Mouse (Mus musculus) kidney, postnatal 36 days (tissue): ENCODE data around the gene Gm10647.
"Not testable (repeated sequence)": the region's sequence is repeated elsewhere in the genome, so short reads cannot be mapped to it uniquely, and the experiment has no call there.

Source experiments
- DNase-seq, 2 experiments: peaks; one replicate each; pipeline ENCODE4 v3.0.0; 2021 to 2022; ENCODE audit warnings: mixed read lengths in 2 of 2

The Gm10647 gene

GRCm38 (mm10) chr9:66796739-66797138, at the start of gene Gm10647:
Gene Gm10647 (plus strand): TSS chr9:66797039.
- DNase-seq: no peak

GRCm38 (mm10) chr9:66748390-66748789, 48.4 kb upstream of the Gm10647 start:
- DNase-seq: no peak

- no peak for DNase-seq
Observed at GRCm38 (mm10) chr9:66752849-66753248, 44.0 kb upstream of the Gm10647 start.

- peak; percentile 51 to 55 for DNase-seq
Observed at GRCm38 (mm10) chr9:66760991-66761390, 35.8 kb upstream of the Gm10647 start.

GRCm38 (mm10) chr9:66768721-66769120, 28.1 kb upstream of the Gm10647 start:
- peak; percentile 58 to 67 for DNase-seq

- peak; percentile 82 to 91 for DNase-seq
Observed at GRCm38 (mm10) chr9:66769275-66769674, 27.6 kb upstream of the Gm10647 start.

DNA sequence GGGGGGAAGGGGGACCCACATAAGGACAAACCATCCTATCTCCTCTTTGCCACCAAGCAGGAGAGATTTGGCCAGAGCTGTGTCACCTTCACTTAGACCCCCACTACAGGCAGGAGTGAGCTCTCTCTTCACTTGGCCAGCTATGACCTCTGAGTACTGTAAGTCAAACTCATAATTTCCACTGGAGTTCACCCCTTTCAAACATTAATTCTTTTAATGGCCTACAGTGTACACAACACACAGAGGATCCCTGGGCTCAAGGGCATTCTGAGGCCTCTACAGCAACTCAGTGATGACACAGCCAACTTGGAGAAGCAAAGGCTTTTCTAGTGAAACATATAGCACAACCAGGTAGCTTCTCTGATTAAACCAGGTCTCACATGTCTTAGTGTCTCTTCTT, 26.1 kb upstream of the Gm10647 start:
- peak; percentile 44 to 76 for DNase-seq

DNA sequence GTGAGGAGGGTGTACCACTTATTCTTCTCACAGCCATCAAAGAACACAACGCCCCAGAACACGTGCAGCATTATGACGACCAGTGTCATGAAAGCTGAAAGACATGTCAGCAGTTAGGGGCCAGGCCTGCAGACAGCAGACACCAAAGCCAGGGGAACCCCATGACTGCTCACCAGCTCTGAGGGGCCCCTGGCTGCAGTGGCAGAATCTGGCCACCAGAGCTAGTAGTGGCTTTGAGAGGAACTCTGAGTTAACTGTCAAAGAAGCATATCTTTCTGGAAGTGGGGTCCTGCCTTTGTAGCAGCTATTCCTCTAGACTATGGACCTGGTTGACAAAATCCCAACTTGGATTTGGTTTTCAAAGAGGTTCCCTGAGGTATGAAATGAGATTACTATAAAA, 12.3 kb upstream of the Gm10647 start:
- DNase-seq: peak in 1 of 2 experiments; percentile 36

DNA sequence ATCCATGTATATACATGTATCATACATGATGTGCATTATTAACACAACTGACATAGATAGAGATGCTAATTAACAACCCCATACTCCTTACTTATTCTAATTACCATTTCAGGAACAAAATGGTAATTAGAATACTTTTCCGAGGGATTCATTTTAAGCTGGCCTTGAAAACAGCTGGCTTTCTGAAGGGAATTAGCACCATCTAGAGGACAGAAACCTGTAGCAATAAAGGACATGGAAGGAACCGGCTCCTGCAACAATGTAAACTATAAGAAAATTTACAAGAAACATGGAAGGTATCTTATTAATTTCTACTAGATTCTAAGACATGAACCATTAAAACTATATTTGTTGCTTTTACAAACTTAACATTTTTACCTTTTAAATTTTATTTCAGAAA, 9.0 kb upstream of the Gm10647 start:
- DNase-seq: peak; percentile 23 to 63

DNA sequence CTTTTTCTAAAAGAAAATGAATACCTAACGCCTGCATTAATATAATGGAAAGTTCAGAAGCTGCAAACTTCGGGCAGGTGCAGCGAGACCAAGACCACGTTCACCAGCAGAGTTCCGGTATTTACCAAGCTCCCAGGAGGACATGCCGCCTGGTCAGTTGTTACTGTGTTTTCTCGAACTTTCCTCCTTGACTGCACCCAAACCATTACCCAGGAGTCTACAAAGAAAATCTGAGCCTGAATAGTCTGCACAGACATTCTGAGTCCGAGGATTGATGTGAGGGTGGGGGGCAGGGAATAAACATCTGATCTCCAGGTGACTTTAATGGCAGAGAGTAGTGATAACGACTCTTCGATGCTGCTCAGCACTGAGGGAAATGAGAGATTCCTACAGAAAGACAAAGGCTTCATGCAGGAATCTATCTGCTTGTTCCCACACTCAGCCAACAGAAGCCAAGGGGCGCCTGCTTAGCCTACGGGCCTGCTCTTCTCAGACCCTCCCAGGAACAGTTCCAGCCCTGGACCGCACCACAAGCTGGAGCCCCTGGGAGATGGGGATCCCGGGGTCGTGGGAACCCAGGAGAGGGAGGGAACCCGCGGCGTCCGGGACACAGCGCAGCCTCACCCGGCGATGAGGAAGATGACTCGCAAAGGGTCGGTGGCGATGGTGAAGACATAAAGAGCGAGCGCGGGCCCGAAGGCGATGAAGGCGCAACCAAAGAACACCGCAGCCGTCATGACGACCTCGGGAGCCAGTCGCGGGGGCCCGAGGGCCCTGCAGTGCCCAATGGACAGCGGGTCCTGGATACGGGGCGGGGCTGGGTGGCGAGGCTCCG, 2.0 kb upstream of the Gm10647 start:
- peak in 1 of 2 experiments; percentile 34 for DNase-seq

DNA sequence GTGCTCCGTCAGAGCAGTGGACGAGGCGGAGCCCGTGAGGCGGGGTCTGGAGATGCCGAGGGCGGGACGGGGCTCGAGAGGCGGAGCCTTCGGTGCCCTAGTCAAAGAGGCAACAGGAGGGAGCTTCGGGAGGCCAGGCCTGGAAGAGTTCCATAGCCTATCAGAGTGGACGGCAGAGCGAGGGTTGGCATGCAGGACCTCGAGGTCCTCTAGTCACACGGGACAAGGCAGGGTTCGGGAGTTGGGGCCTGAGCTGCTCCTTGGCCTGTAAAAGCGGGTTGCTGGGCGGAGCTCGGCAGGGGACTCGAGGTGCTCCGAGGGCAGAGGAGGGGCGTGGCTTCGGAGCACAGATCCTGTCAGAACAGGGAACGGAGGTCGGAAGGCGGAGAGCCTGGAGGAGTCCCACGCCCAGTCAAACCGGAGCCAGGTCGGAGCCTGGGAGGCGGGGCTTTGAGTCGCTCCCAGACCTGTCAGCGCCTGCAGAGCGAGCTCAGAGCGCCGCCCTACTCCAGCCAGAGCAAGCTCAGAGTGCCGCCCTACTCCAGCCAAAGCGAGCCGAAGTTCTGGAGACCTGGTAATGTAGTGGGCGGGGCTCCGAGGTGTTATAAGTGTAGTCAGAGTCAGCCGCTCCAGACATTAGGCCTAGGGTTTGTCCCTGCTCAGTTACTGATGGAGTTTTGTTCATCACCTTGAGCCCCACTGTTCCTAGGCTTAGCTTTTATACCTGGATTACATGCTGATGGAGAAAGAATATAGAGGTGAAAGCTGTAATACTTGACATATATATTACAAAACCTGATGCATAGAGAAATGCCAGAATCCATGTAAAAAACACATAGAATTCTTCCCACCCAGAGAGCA, 1.1 kb upstream of the Gm10647 start, which contains the start of gene Aph1b:
Aph1b (minus strand) TSS at position 27 of the 861 bp plus-strand sequence.
- peak; percentile 98 for DNase-seq

DNA sequence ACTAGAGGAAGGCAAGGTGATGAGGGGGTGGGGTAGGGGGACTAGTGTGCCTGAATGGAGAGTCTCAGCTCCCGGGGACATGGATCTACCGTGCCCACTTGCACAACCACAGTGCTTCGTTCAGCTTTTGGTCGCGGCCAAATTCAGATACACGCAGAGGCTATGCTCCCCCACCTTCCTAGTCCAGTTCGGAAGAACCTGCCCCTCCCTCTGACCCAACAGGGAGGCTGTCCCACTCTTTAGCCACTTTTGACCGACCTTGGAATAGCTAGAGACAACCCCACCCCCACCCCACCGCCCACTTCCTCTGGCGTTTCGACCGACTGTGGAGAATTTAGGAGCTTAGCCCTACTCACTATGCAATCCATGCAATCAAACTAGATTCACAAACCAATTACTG, 5.1 kb downstream of the Gm10647 start:
- no peak for DNase-seq

DNA sequence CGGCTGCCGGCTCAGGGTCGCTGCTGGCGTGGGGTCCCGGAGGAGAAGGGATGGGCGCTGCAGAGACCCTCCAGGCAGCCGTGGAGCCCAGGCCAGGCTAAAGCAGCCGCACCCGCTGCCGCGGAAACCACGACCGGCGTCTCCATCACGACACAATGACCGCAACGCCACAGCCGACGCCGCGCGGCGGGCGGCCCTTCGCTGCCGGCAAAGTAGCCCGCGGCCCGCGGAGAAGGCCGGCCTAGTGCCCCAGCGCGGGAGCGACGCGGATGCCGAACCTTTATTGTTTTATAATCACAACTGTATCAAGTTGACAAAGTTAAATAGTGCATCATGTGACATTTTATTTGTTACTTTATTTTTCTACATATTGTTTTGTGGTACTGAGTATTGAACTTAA, 9.1 kb downstream of the Gm10647 start:
- DNase-seq: not testable (repeated sequence)

DNA sequence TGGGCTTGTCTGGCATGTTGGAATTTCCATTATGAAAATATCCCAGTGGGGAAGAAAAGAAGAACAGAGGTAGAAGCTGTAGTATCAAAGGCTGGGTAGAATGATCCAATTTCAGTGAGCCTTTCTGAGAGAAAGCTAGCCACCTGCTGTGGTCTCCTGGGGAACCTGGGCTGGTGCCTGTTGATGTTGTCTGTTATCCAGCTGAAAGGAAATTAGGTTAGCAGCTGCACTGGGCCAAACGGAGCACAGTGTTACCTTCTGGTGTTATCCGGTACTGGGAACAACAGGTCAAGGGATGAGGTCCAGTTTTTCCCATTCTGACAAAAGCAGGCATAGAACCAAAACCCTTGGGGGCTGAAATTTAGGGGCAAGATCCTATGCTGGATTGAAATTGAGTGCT, 16.6 kb downstream of the Gm10647 start:
- DNase-seq: no peak

DNA sequence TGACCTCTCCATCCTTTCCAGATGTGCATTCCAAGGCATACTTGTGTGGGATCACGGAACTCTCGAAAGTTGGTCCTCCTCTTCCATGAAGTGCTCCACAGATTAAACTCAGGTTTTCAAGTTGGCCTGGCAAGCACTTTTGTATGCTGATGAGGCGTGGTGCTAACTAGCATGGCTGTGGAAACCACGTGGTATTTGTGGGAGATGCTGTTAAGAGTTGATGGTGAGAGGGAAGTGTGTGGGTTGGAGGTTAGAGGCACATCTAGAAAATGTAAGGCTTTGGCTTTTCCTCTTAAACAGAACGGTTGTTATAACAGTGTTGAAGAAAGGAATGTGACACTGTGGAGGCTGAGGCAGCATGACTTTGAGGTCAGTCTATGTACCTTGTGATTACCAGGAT, 24.2 kb downstream of the Gm10647 start:
- DNase-seq: no peak

DNA sequence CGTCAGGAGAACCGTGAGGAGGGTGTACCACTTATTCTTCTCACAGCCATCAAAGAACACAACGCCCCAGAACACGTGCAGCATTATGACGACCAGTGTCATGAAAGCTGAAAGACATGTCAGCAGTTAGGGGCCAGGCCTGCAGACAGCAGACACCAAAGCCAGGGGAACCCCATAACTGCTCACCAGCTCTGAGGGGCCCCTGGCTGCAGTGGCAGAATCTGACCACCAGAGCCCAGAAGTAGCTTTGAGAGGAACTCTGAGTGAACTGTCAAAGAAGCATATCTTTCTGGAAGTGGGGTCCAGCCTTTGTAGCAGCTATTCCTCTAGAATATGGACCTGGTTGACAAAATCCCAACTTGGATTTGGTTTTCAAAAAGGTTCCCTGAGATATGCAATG, 25.4 kb downstream of the Gm10647 start:
- not testable (repeated sequence) for DNase-seq

DNA sequence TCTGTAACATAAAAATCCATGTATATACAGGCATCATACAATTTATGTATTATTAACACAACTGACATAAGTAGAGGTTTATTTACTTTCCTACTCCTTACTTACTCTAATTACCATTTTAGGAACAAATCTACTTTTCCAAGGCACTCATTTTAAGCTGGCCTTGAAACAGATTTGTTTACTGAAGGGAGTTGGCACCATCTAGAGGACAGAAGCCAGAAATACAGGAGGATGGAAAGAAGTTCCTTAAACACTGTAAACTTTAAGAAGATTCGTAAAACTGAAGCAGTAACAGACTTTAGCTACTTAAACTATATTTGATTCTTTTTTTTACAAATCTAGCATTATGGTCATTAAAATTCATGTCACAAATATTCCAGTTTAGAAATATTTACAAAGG, 29.2 kb downstream of the Gm10647 start:
- DNase-seq: peak; percentile 48 to 51

GRCm38 (mm10) chr9:66832366-66832908, 35.6 kb downstream of the Gm10647 start:
- peak; percentile 21 to 31 for DNase-seq

- peak; percentile 69 to 77 for DNase-seq
Observed at GRCm38 (mm10) chr9:66833851-66834250, 37.0 kb downstream of the Gm10647 start.

- peak; percentile 100 for DNase-seq
Observed at GRCm38 (mm10) chr9:66834318-66835096, 37.7 kb downstream of the Gm10647 start, which contains the start of gene Aph1c. Gene Aph1c (minus strand): TSS chr9:66834726.

GRCm38 (mm10) chr9:66835097-66835480, 38.2 kb downstream of the Gm10647 start:
- DNase-seq: peak in 1 of 2 experiments; percentile 74

DNA sequence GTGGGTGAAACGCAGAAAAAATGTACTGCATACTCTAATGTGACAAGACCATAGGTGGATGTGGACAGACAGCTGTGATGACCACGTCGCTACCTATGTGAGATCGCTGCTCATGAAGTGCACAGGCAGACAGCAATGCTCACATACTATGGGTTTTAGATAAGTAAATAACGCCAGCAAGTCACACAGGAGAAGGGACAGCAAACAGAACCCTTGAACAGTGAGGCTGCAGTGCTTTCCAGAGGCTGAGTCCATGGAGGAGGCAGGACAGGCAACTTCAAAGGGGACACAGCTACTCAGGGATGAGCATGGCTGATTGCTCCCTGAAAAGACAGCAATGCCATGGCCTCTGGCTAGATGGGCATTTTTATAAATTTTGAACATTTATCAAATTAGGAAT, 50.0 kb downstream of the Gm10647 start:
- no peak for DNase-seq
